Mouse (Mus musculus): ENCODE measurements around the gene Cnr2. TPM values are rescaled to one million over a fixed set of nuclear protein-coding genes. Genes with fewer than 3 reads are reported as not detected.
"Not testable (repeated sequence)": the region's sequence is repeated elsewhere in the genome, so short reads cannot be mapped to it uniquely, and the experiment has no call there.

The Cnr2 gene
- polyA plus RNA-seq, 1 experiment from 2014 or later: 0.14 TPM

DNA sequence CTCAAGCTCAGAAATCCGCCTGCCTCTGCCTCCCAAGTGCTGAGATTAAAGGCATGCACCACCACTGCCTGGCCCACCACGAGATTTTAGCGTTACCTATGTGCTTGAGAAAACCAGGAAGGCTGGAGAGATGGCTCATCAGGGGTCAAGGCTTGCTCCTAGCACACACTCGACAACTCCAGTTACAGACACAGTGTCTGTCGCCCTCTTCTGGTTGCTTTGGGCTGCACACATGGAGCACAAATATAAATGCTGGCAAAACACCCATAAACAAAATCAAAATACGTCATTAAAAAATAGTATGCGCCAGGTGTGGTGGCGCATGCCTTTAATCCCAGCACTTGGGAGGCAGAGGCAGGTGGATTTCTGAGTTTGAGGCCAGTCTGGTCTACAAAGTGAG, 45.8 kb downstream of the Cnr2 start:
- H3K27me3 ChIP-seq (replicated peaks; ENCODE audit: control insufficient read depth, insufficient read depth, low read length); H3K27ac ChIP-seq (ENCODE audit: low read depth, low read length); H3K9me3 ChIP-seq (ENCODE audit: control insufficient read depth); H3K9ac ChIP-seq (ENCODE audit: low read depth, low read length); ATAC-seq; H3K4me3 ChIP-seq (ENCODE audit: low read depth, low read length); H3K4me2 ChIP-seq (replicated peaks; ENCODE audit: low read depth); H3K4me1 ChIP-seq (replicated peaks; ENCODE audit: control insufficient read depth, insufficient read depth, low read length): not testable (repeated sequence)
- TF ChIP-seq CTCF (IDR thresholded peaks at IDR 0.05; ENCODE audit: low read depth): peak; percentile 68
- peaks cover 33% of the 10 kb centered on the region for H3K36me3 ChIP-seq (ENCODE audit: control insufficient read depth, insufficient read depth)
- 87% methylated on average over 8 of the region's 8 CpGs for WGBS

DNA sequence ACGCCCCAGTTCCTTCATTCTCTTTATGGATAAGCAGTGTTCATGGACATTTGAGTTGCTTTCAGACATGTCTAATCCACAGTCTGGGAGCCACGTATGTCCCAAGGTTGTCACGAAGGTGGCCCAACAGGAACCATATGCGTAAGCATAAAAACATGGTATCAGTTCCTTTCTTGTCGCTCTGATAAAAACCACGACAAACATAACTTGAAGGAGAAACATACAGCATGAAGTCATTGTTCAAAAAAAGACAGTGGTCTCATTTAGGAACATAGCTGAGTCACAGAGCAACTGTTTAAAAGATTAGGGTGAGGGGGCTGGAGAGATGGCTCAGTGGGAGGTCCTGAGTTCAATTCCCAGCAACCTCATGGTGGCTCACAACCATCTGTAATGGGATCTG, 47.0 kb downstream of the Cnr2 start:
- peaks cover 32% of the 10 kb centered on the region for H3K36me3 ChIP-seq (ENCODE audit: control insufficient read depth, insufficient read depth)

DNA sequence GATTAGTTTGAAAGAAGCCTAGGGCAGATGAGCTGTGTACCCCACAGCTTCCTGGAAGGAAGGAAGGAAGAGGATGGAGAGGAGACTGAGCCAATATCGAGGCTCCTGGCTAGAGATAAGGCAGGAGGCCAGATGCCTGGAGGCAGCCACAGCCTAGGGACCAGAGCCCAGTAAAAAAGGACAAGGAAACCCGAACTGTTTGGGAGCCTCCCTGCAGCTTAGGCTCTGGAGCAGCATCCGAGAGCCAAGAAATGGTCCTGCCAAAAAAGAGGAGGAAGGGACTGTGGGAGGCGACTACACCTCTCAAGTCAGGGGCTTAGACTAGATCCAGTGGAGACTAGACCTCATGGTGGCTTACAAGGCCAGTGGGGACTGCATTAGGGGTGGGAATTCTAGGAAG, 48.2 kb downstream of the Cnr2 start:
- 0 out of 2 replicates have a peak, but pooled peaks cover 6% of the 10 kb centered on the region for H3K4me1 ChIP-seq (replicated peaks; ENCODE audit: control insufficient read depth, insufficient read depth, low read length)
- no peak overlapping the region; the same call in 1 of the 2 replicates for H3K27ac ChIP-seq (ENCODE audit: low read depth, low read length)
- H3K4me2 ChIP-seq (replicated peaks; ENCODE audit: low read depth): no peak overlapping the region
- WGBS: 52% methylated on average over 4 of the region's 4 CpGs
- H3K36me3 ChIP-seq (ENCODE audit: control insufficient read depth, insufficient read depth): peaks cover 24% of the 10 kb centered on the region
- no peaks in the 10 kb centered on the region for H3K9me3 ChIP-seq (ENCODE audit: control insufficient read depth)
- ATAC-seq: no peak
- no peak overlapping the region for H3K4me3 ChIP-seq (ENCODE audit: low read depth, low read length)
- H3K27me3 ChIP-seq (replicated peaks; ENCODE audit: control insufficient read depth, insufficient read depth, low read length): no peaks in the 10 kb centered on the region
- TF ChIP-seq CTCF (IDR thresholded peaks at IDR 0.05; ENCODE audit: low read depth): no peak
- H3K9ac ChIP-seq (ENCODE audit: low read depth, low read length): no peak overlapping the region

More for the DNA sequence above, 47.0 kb downstream of the Cnr2 start:
- H3K27me3 ChIP-seq (replicated peaks; ENCODE audit: control insufficient read depth, insufficient read depth, low read length): no peaks in the 10 kb centered on the region
- peak; percentile 15; the same call in 1 of the 2 replicates for ATAC-seq
- no peak overlapping the region for H3K27ac ChIP-seq (ENCODE audit: low read depth, low read length)
- 0 out of 2 replicates have a peak, but pooled peaks cover 4% of the 10 kb centered on the region for H3K4me1 ChIP-seq (replicated peaks; ENCODE audit: control insufficient read depth, insufficient read depth, low read length)
- H3K9me3 ChIP-seq (ENCODE audit: control insufficient read depth): no peaks in the 10 kb centered on the region
- H3K4me3 ChIP-seq (ENCODE audit: low read depth, low read length): no peak overlapping the region
- H3K9ac ChIP-seq (ENCODE audit: low read depth, low read length): no peak overlapping the region
- 57% methylated on average over 6 of the region's 6 CpGs for WGBS
- no peak overlapping the region for H3K4me2 ChIP-seq (replicated peaks; ENCODE audit: low read depth)
- no peak for TF ChIP-seq CTCF (IDR thresholded peaks at IDR 0.05; ENCODE audit: low read depth)

DNA sequence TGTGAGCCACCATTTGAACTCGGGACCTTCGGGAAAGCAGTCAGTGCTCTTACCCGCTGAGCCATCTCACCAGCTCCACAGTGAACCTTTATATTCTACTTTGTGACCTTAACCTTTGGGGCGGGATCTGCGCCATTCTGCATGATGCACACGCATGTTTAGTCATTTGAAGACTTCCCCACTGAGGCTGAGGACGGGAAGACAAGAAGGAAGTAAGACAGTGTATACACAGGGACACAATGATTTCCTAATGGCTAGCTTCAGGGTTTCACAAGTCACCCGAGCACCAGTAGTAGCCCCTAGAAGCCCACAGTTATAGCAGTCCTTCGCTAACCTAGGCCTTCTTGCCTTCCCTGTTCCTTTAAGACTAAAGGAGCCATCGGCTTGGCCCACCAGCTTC, 50.5 kb downstream of the Cnr2 start:
- Histone ChIP-seq H3K9ac (ENCODE audit: low read depth, low read length) (no peak overlapping the region), H3K4me2 (replicated peaks; ENCODE audit: low read depth) (peak overlapping the region; percentile 89), H3K9me3 (ENCODE audit: control insufficient read depth) (no peaks in the 10 kb centered on the region), H3K27me3 (replicated peaks; ENCODE audit: control insufficient read depth, insufficient read depth, low read length) (no peaks in the 10 kb centered on the region), H3K27ac (ENCODE audit: low read depth, low read length) (peak overlapping the region; percentile 46; the same call in 1 of the 2 replicates), H3K4me1 (replicated peaks; ENCODE audit: control insufficient read depth, insufficient read depth, low read length) (0 out of 2 replicates have a peak, but pooled peaks cover 6% of the 10 kb centered on the region), H3K4me3 (ENCODE audit: low read depth, low read length) (peak overlapping the region; percentile 73), H3K36me3 (ENCODE audit: control insufficient read depth, insufficient read depth) (peaks cover 4% of the 10 kb centered on the region)
- ATAC-seq: peak; percentile 7; the same call in 1 of the 2 replicates
- no peak for TF ChIP-seq CTCF (IDR thresholded peaks at IDR 0.05; ENCODE audit: low read depth)
- 67% methylated on average over 10 of the region's 10 CpGs for WGBS

DNA sequence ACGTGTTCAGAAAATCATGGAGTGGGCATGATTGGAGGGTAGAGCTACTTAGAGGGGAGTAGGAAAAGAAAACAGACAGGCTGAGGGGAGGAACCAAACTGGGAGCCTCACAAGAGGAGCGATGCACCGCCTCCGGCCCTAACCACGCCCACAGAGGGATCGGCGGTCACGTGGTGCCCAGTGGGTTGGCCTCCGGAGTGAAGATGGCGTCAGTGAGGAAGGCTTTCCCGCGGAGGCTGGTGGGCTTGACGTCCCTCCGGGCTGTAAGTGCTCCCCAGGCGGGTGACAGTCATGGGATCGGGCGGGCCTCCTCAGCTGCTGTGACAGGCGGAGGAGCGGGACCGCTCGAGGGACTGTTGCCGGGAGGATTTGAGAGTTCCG, 51.1 kb downstream of the Cnr2 start, which contains the start of gene Hmgcl:
Gene Hmgcl (plus strand): TSS at position 171 of the 381 bp plus-strand sequence.
- no peaks in the 10 kb centered on the region for H3K9me3 ChIP-seq (ENCODE audit: control insufficient read depth)
- peak within 1 kb of the TSS; percentile 73 for H3K4me3 ChIP-seq (ENCODE audit: low read depth, low read length)
- no peak for TF ChIP-seq CTCF (IDR thresholded peaks at IDR 0.05; ENCODE audit: low read depth)
- H3K27ac ChIP-seq (ENCODE audit: low read depth, low read length): peak within 1 kb of the TSS; percentile 87
- peak; percentile 79 for ATAC-seq
- no peaks in the 10 kb centered on the region for H3K27me3 ChIP-seq (replicated peaks; ENCODE audit: control insufficient read depth, insufficient read depth, low read length)
- 0% methylated on average over 23 of the region's 23 CpGs for WGBS
- peaks cover under 1% of the 10 kb centered on the region; the same call in 1 of the 2 replicates for H3K36me3 ChIP-seq (ENCODE audit: control insufficient read depth, insufficient read depth)
- peak within 1 kb of the TSS; percentile 78 for H3K9ac ChIP-seq (ENCODE audit: low read depth, low read length)
- peak within 1 kb of the TSS; percentile 89 for H3K4me2 ChIP-seq (replicated peaks; ENCODE audit: low read depth)
- 0 out of 2 replicates have a peak, but pooled peaks cover 6% of the 10 kb centered on the region for H3K4me1 ChIP-seq (replicated peaks; ENCODE audit: control insufficient read depth, insufficient read depth, low read length)

DNA sequence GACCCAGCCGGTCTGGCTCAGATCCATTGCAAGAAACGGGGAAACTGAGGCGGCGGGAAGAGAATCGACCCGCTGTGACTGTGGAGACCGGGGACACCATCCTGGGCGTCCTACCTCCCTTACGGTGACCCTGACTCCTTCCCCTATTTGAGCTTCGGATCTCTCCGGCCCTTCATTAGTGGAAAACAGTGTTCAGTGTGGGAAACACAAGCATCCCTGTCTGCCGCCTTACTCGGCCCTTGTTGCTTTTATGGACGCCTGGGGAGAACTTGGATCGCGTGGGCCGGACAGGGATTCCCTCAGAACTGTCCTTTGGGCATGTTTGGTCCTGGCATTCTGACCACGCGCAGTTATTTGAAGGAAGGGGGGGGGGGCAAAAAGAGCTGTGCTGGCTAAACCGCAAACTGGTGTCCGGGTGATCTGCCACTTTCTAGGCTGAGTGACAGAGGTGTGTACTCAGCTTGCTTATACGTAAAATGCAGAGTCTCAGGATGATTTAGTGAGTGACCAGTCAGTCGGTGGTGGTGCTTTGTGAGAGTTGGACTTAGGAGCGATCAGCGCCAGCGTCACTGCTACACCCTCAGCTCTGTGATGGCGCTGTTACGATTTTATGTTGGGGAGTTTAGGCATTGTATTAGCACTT, 51.6 kb downstream of the Cnr2 start:
- Histone ChIP-seq H3K4me1 (replicated peaks; ENCODE audit: control insufficient read depth, insufficient read depth, low read length) (0 out of 2 replicates have a peak, but pooled peaks cover 6% of the 10 kb centered on the region), H3K9ac (ENCODE audit: low read depth, low read length) (peak overlapping the region; percentile 78), H3K27me3 (replicated peaks; ENCODE audit: control insufficient read depth, insufficient read depth, low read length) (no peaks in the 10 kb centered on the region), H3K4me2 (replicated peaks; ENCODE audit: low read depth) (peak overlapping the region; percentile 89), H3K27ac (ENCODE audit: low read depth, low read length) (peak overlapping the region; percentile 87), H3K4me3 (ENCODE audit: low read depth, low read length) (peak overlapping the region; percentile 73), H3K9me3 (ENCODE audit: control insufficient read depth) (no peaks in the 10 kb centered on the region), H3K36me3 (ENCODE audit: control insufficient read depth, insufficient read depth) (peaks cover 6% of the 10 kb centered on the region)
- WGBS: under 1% methylated on average over 28 of the region's 28 CpGs
- peak; percentile 17 for ATAC-seq
- TF ChIP-seq CTCF (IDR thresholded peaks at IDR 0.05; ENCODE audit: low read depth): no peak

All from intestine, postnatal 0 days (tissue).